Mouse (Mus musculus) kidney, adult 11 months (tissue): ENCODE data around the gene Atp6v0d1.
"Not testable (repeated sequence)": the region's sequence is repeated elsewhere in the genome, so short reads cannot be mapped to it uniquely, and the experiment has no call there.

Source experiments
- DNase-seq: peaks from one replicate; pipeline ENCODE4 v3.0.0; 2022

Gene Atp6v0d1

GRCm38 (mm10) chr8:105573427-105573826 is 7.6 kb upstream of the Atp6v0d1 start:
- no peak for DNase-seq

GRCm38 (mm10) chr8:105571810-105572209 is 6.0 kb upstream of the Atp6v0d1 start:
- no peak for DNase-seq

- peak; percentile 19 for DNase-seq
Measured at GRCm38 (mm10) chr8:105566703-105567595, 1.1 kb upstream of the Atp6v0d1 start.

- DNase-seq: no peak
Measured at GRCm38 (mm10) chr8:105565401-105565881, 406 bp downstream of the Atp6v0d1 start.

GRCm38 (mm10) chr8:105564573-105565229 is 1.1 kb downstream of the Atp6v0d1 start:
- DNase-seq: not testable (repeated sequence)

GRCm38 (mm10) chr8:105563871-105564270 is 2.0 kb downstream of the Atp6v0d1 start:
- no peak for DNase-seq

GRCm38 (mm10) chr8:105562863-105563262 is 3.0 kb downstream of the Atp6v0d1 start:
- DNase-seq: no peak

GRCm38 (mm10) chr8:105555230-105555629 is 10.6 kb downstream of the Atp6v0d1 start:
- DNase-seq: no peak

- DNase-seq: peak; percentile 50
Measured at GRCm38 (mm10) chr8:105554087-105554486, 11.8 kb downstream of the Atp6v0d1 start.

- no peak for DNase-seq
Measured at GRCm38 (mm10) chr8:105552824-105553223, 13.0 kb downstream of the Atp6v0d1 start.

- no peak for DNase-seq
Measured at GRCm38 (mm10) chr8:105552032-105552431, 13.8 kb downstream of the Atp6v0d1 start.

- DNase-seq: no peak
Measured at GRCm38 (mm10) chr8:105550083-105550482, 15.8 kb downstream of the Atp6v0d1 start.

GRCm38 (mm10) chr8:105549506-105549905 is 16.3 kb downstream of the Atp6v0d1 start:
- no peak for DNase-seq

GRCm38 (mm10) chr8:105546384-105547350 is 19.2 kb downstream of the Atp6v0d1 start:
- no peak for DNase-seq

GRCm38 (mm10) chr8:105545249-105545648 is 20.6 kb downstream of the Atp6v0d1 start:
- DNase-seq: no peak

- peak; percentile 64 for DNase-seq
Measured at GRCm38 (mm10) chr8:105544544-105545205, 21.2 kb downstream of the Atp6v0d1 start.

GRCm38 (mm10) chr8:105543703-105544102 is 22.1 kb downstream of the Atp6v0d1 start:
- no peak for DNase-seq

- no peak for DNase-seq
Measured at GRCm38 (mm10) chr8:105542808-105543207, 23.0 kb downstream of the Atp6v0d1 start.

- no peak for DNase-seq
Measured at GRCm38 (mm10) chr8:105542032-105542656, 23.7 kb downstream of the Atp6v0d1 start.

- no peak for DNase-seq
Measured at GRCm38 (mm10) chr8:105538940-105539339, 26.9 kb downstream of the Atp6v0d1 start.

GRCm38 (mm10) chr8:105537011-105537677 is 28.7 kb downstream of the Atp6v0d1 start:
- DNase-seq: no peak
